Mouse (Mus musculus) forebrain, embryonic 13.5 days (tissue): ENCODE measurements around the gene Zdhhc16. TPM values are rescaled to one million over a fixed set of nuclear protein-coding genes. Genes with fewer than 3 reads are reported as not detected.

Experiments used
- ATAC-seq: fragments of 200-750 bp; cut with Nextera tagmentation; 2 replicates; pipeline ENCODE4 v1.8.0; 2017
- H3K27ac ChIP-seq: fragments of 300-500 bp; sonication (generic); 2 replicates; pipeline ENCODE4 v1.5.1; 2015; ENCODE audit warnings: inconsistent platforms, mild to moderate bottlenecking, moderate library complexity
- H3K27me3 ChIP-seq: fragments of 300-500 bp; sonication (generic); 2 replicates; pipeline ENCODE4 v1.6.1; 2015; ENCODE audit warnings: mild to moderate bottlenecking, inconsistent platforms
- H3K36me3 ChIP-seq: fragments of 300-500 bp; sonication (generic); 2 replicates; pipeline ENCODE4 v1.6.1; 2015; ENCODE audit warnings: mild to moderate bottlenecking, inconsistent platforms; ENCODE audit not compliant: poor library complexity, severe bottlenecking
- H3K4me1 ChIP-seq: fragments of 300-500 bp; sonication (generic); 2 replicates; pipeline ENCODE4 v1.6.1; 2015; ENCODE audit warnings: inconsistent platforms
- H3K4me2 ChIP-seq: fragments of 300-500 bp; sonication (generic); 2 replicates; pipeline ENCODE4 v1.6.1; 2015; ENCODE audit warnings: inconsistent platforms, mild to moderate bottlenecking, moderate library complexity
- H3K4me3 ChIP-seq: fragments of 300-500 bp; sonication (generic); 2 replicates; pipeline ENCODE4 v1.5.1; 2015; ENCODE audit warnings: mild to moderate bottlenecking, inconsistent platforms
- H3K9ac ChIP-seq: fragments of 300-500 bp; sonication (generic); 2 replicates; pipeline ENCODE4 v1.6.1; 2015; ENCODE audit warnings: mild to moderate bottlenecking, inconsistent platforms
- H3K9me3 ChIP-seq: fragments of 300-500 bp; sonication (generic); replicated peaks from 2 replicates; pipeline ENCODE4 v1.6.1; 2016; ENCODE audit warnings: inconsistent platforms
- WGBS: fragments of 180-500 bp; shearing (Covaris S2); methylation state at CpG from one replicate; pipeline ENCODE4 v1.1.7; 2015; 5-methylcytosine and 5-hydroxymethylcytosine counted together
- polyA plus RNA-seq: library from polyadenylated mRNA; unstranded; fragments of >200 nt; fragmentation: Nextera tagmentation; extraction: Ambion mirVana; gene quantifications from 2 replicates; pipeline ENCODE4 v1.2.1, GENCODE M21; 2015

Gene Zdhhc16
- polyA plus RNA-seq, 1 experiment from 2014 or later: 86.5 TPM

GRCm38 (mm10) chr19:41919471-41919870 lies 13.8 kb upstream of the Zdhhc16 start:
- Histone ChIP-seq H3K9me3 (no peaks in the 10 kb centered on the region), H3K4me3 (no peak overlapping the region), H3K4me1 (peaks cover under 1% of the 10 kb centered on the region; the same call in 1 of the 2 replicates), H3K27me3 (no peaks in the 10 kb centered on the region), H3K9ac (no peak overlapping the region), H3K36me3 (peaks cover 72% of the 10 kb centered on the region), H3K4me2 (no peak overlapping the region), H3K27ac (no peak overlapping the region)
- 81% methylated on average over 4 of the region's 4 CpGs for WGBS
- no peak for ATAC-seq

GRCm38 (mm10) chr19:41920412-41921067 lies 12.7 kb upstream of the Zdhhc16 start:
- Histone ChIP-seq H3K4me2 (no peak overlapping the region), H3K4me1 (no peaks in the 10 kb centered on the region), H3K9me3 (no peaks in the 10 kb centered on the region), H3K27ac (no peak overlapping the region), H3K4me3 (no peak overlapping the region), H3K9ac (no peak overlapping the region), H3K27me3 (no peaks in the 10 kb centered on the region), H3K36me3 (peaks cover 77% of the 10 kb centered on the region)
- 75% methylated on average over 5 of the region's 5 CpGs for WGBS
- no peak for ATAC-seq

- H3K27me3 ChIP-seq: no peaks in the 10 kb centered on the region
- peaks cover 39% of the 10 kb centered on the region for H3K36me3 ChIP-seq
- no peaks in the 10 kb centered on the region for H3K9me3 ChIP-seq
- peak overlapping the region; percentile 95 for H3K4me2 ChIP-seq
- ATAC-seq: peak; percentile 34; the same call in 1 of the 2 replicates
- peak overlapping the region; percentile 72 for H3K9ac ChIP-seq
- peaks cover 23% of the 10 kb centered on the region for H3K4me1 ChIP-seq
- WGBS: under 1% methylated on average over 28 of the region's 28 CpGs
- no peak overlapping the region for H3K27ac ChIP-seq
- peak overlapping the region; percentile 95 for H3K4me3 ChIP-seq
These were observed 594 bp upstream of the Zdhhc16 start for GRCm38 (mm10) chr19:41932686-41933085.

- Histone ChIP-seq H3K9me3 (no peaks in the 10 kb centered on the region), H3K27ac (no peak overlapping the region; the same call in 1 of the 2 replicates), H3K4me1 (peaks cover 23% of the 10 kb centered on the region), H3K27me3 (no peaks in the 10 kb centered on the region), H3K9ac (peak overlapping the region; percentile 84), H3K4me2 (peak overlapping the region; percentile 95), H3K36me3 (peaks cover 38% of the 10 kb centered on the region), H3K4me3 (peak overlapping the region; percentile 95)
- no peak for ATAC-seq
- 39% methylated on average over 6 of the region's 6 CpGs for WGBS
These were observed 844 bp downstream of the Zdhhc16 start for GRCm38 (mm10) chr19:41934124-41934523.

- Histone ChIP-seq H3K27me3 (no peaks in the 10 kb centered on the region), H3K9me3 (no peaks in the 10 kb centered on the region), H3K36me3 (peaks cover 43% of the 10 kb centered on the region), H3K27ac (no peak overlapping the region), H3K9ac (no peak overlapping the region), H3K4me2 (no peak overlapping the region), H3K4me1 (peaks cover 23% of the 10 kb centered on the region), H3K4me3 (no peak overlapping the region)
- ATAC-seq: no peak
- WGBS: 88% methylated on average over 1 of the region's 1 CpGs
These were observed 2.6 kb downstream of the Zdhhc16 start for GRCm38 (mm10) chr19:41935921-41936320.

GRCm38 (mm10) chr19:41938539-41938938 lies 5.3 kb downstream of the Zdhhc16 start:
- WGBS: 95% methylated on average over 5 of the region's 5 CpGs
- Histone ChIP-seq H3K4me3 (no peak overlapping the region), H3K9me3 (no peaks in the 10 kb centered on the region), H3K36me3 (peaks cover 70% of the 10 kb centered on the region), H3K27ac (no peak overlapping the region), H3K9ac (no peak overlapping the region), H3K4me2 (no peak overlapping the region), H3K27me3 (no peaks in the 10 kb centered on the region), H3K4me1 (peaks cover 12% of the 10 kb centered on the region)
- ATAC-seq: no peak

GRCm38 (mm10) chr19:41943841-41944240 lies 10.6 kb downstream of the Zdhhc16 start:
- Histone ChIP-seq H3K4me2 (no peak overlapping the region), H3K4me1 (no peaks in the 10 kb centered on the region), H3K9me3 (no peaks in the 10 kb centered on the region), H3K36me3 (peaks cover 96% of the 10 kb centered on the region), H3K27ac (no peak overlapping the region), H3K4me3 (no peak overlapping the region), H3K9ac (no peak overlapping the region), H3K27me3 (no peaks in the 10 kb centered on the region)
- 90% methylated on average over 7 of the region's 7 CpGs for WGBS
- ATAC-seq: no peak

GRCm38 (mm10) chr19:41952287-41952686 lies 19.0 kb downstream of the Zdhhc16 start:
- Histone ChIP-seq H3K36me3 (peaks cover 98% of the 10 kb centered on the region), H3K27ac (no peak overlapping the region), H3K4me1 (no peaks in the 10 kb centered on the region), H3K9me3 (no peaks in the 10 kb centered on the region), H3K9ac (no peak overlapping the region), H3K27me3 (no peaks in the 10 kb centered on the region), H3K4me3 (no peak overlapping the region), H3K4me2 (no peak overlapping the region)
- ATAC-seq: no peak
- WGBS: 84% methylated on average over 4 of the region's 4 CpGs

GRCm38 (mm10) chr19:41953574-41953973 lies 20.3 kb downstream of the Zdhhc16 start:
- no peak overlapping the region for H3K4me2 ChIP-seq
- ATAC-seq: no peak
- WGBS: 92% methylated on average over 3 of the region's 3 CpGs
- no peaks in the 10 kb centered on the region for H3K27me3 ChIP-seq
- H3K4me3 ChIP-seq: no peak overlapping the region
- H3K27ac ChIP-seq: no peak overlapping the region
- no peaks in the 10 kb centered on the region for H3K9me3 ChIP-seq
- H3K9ac ChIP-seq: no peak overlapping the region
- H3K36me3 ChIP-seq: peaks cover 97% of the 10 kb centered on the region
- no peaks in the 10 kb centered on the region for H3K4me1 ChIP-seq

GRCm38 (mm10) chr19:41969618-41970017 lies 36.3 kb downstream of the Zdhhc16 start:
- Histone ChIP-seq H3K4me1 (peaks cover 10% of the 10 kb centered on the region), H3K27me3 (no peaks in the 10 kb centered on the region), H3K4me2 (no peak overlapping the region), H3K9ac (no peak overlapping the region), H3K4me3 (no peak overlapping the region), H3K9me3 (no peaks in the 10 kb centered on the region), H3K36me3 (peaks cover 48% of the 10 kb centered on the region), H3K27ac (no peak overlapping the region)
- ATAC-seq: no peak
- WGBS: 96% methylated on average over 7 of the region's 7 CpGs

- Histone ChIP-seq H3K9ac (peak overlapping the region; percentile 10; the same call in 1 of the 2 replicates), H3K27me3 (no peaks in the 10 kb centered on the region), H3K4me1 (peaks cover 15% of the 10 kb centered on the region), H3K36me3 (peaks cover 6% of the 10 kb centered on the region; the same call in 1 of the 2 replicates), H3K9me3 (no peaks in the 10 kb centered on the region), H3K4me2 (no peak overlapping the region), H3K4me3 (no peak overlapping the region), H3K27ac (no peak overlapping the region)
- no peak for ATAC-seq
- WGBS: 58% methylated on average over 13 of the region's 13 CpGs
These were observed 40.9 kb downstream of the Zdhhc16 start for GRCm38 (mm10) chr19:41973891-41974794.

GRCm38 (mm10) chr19:41980422-41980818 lies 47.1 kb downstream of the Zdhhc16 start:
- Histone ChIP-seq H3K36me3 (no peaks in the 10 kb centered on the region), H3K27ac (peak overlapping the region; percentile 66), H3K9ac (peak overlapping the region; percentile 81), H3K4me3 (peak overlapping the region; percentile 80), H3K27me3 (peaks cover 16% of the 10 kb centered on the region), H3K4me2 (peak overlapping the region; percentile 100), H3K9me3 (no peaks in the 10 kb centered on the region), H3K4me1 (peaks cover 25% of the 10 kb centered on the region)
- WGBS: under 1% methylated on average over 16 of the region's 16 CpGs
- peak; percentile 12 for ATAC-seq
